Mouse (Mus musculus) bone marrow macrophage, adult 2 months (primary cell): Measurements from ENCODE around the gene Arf3.

Experiments used
- CTCF ChIP-seq: IDR thresholded peaks from 2 replicates; pipeline ENCODE4 v1.5.1; 2012; ENCODE audit warnings: low read depth, mild to moderate bottlenecking, low read length, moderate library complexity
- POLR2A ChIP-seq: IDR thresholded peaks from 2 replicates; pipeline ENCODE4 v1.6.1; 2012; ENCODE audit warnings: mild to moderate bottlenecking, low read depth, low read length, borderline replicate concordance

DNA sequence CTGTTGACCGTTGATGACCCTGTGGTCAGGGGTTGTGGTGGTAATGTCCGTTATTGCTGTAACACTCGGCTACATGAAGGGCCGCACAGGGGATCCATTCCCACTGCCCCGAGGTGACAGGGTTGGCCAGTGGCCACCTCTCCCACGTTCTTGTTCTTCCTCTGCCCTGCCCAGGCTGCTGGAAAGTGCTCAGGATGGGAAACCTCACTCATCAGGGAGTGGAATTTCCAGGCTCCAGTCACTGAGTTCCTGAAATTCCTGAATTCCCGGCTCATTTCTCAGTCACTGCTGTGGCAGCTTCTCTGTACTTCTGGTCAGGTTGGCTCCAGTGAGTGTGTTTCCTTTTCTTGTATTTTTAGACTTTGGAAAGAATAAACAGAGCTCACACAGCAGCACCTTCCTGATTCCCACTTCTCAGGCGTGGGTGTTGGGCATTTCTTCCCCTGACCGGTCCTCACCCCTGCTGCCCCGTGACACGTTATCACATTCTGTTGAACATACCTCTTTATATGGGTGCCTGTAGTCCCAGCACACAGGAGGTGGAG is 70.8 kb downstream of the Arf3 start:
- TF ChIP-seq POLR2A (no peak), CTCF (no peak)
